Mouse (Mus musculus) MEL (cell line): ENCODE results near the gene Hprt. TPM values are rescaled to one million over a fixed set of nuclear protein-coding genes. Genes with fewer than 3 reads are reported as not detected.

Experiments used
- DNase-seq: peaks from one replicate; pipeline ENCODE4 v3.0.0; 2011; ENCODE audit warnings: low read depth, low spot score
- H3K27ac ChIP-seq: 2 replicates; pipeline ENCODE4 v1.5.1; 2012; ENCODE audit warnings: low read depth, mild to moderate bottlenecking, control low read depth, low read length, moderate library complexity; ENCODE audit not compliant: control insufficient read depth
- H3K27me3 ChIP-seq, 2 experiments: fragments of 150-350 bp in 1 of 2; sonication (generic) in 1 of 2; 2 replicates each; pipeline ENCODE4 v1.6.1; 2012; ENCODE audit warnings: low read length in 2 of 2, mild to moderate bottlenecking in 2 of 2, improper control_type of control experiment in 1 of 2, moderate library complexity in 1 of 2; ENCODE audit not compliant: insufficient read depth in 2 of 2, control insufficient read depth in 1 of 2
- H3K36me3 ChIP-seq, 2 experiments: 2 replicates each; pipeline ENCODE4 v1.6.1; 2012 to 2014; ENCODE audit warnings: low read length in 2 of 2, improper control_type of control experiment in 1 of 2, inconsistent platforms in 1 of 2, mild to moderate bottlenecking in 1 of 2; ENCODE audit not compliant: insufficient read depth in 2 of 2, control insufficient read depth in 1 of 2
- H3K4me1 ChIP-seq, 2 experiments: fragments of 150-350 bp in 1 of 2; sonication (generic) in 1 of 2; 2 replicates each; pipeline ENCODE4 v1.6.1; 2012; ENCODE audit warnings: low read length in 2 of 2, improper control_type of control experiment in 1 of 2, mild to moderate bottlenecking in 1 of 2; ENCODE audit not compliant: insufficient read depth in 2 of 2, control insufficient read depth in 1 of 2
- H3K4me3 ChIP-seq, 2 experiments: fragments of 150-350 bp in 1 of 2; sonication (generic) in 1 of 2; 2 replicates each; pipeline ENCODE4 v1.5.1; 2012; ENCODE audit warnings: low read depth in 2 of 2, low read length in 2 of 2, mild to moderate bottlenecking in 2 of 2, moderate library complexity in 2 of 2, control low read depth in 1 of 2, improper control_type of control experiment in 1 of 2; ENCODE audit not compliant: control insufficient read depth in 1 of 2, insufficient read depth in 1 of 2
- H3K79me2 ChIP-seq: 2 replicates; pipeline ENCODE4 v1.6.1; 2012; ENCODE audit warnings: mild to moderate bottlenecking, low read length, moderate library complexity; ENCODE audit not compliant: control insufficient read depth, poor library complexity, insufficient read depth
- H3K9ac ChIP-seq: 2 replicates; pipeline ENCODE4 v1.6.1; 2012; ENCODE audit warnings: low read depth, mild to moderate bottlenecking, control low read depth, low read length, moderate library complexity; ENCODE audit not compliant: control insufficient read depth, poor library complexity, severe bottlenecking
- H3K9me3 ChIP-seq: fragments of 150-350 bp; sonication (generic); replicated peaks from 2 replicates; pipeline ENCODE4 v1.6.1; 2012; ENCODE audit warnings: mild to moderate bottlenecking, low read length, improper control_type of control experiment, moderate library complexity; ENCODE audit not compliant: insufficient read depth
- BHLHE40 ChIP-seq: IDR thresholded peaks from 2 replicates; pipeline ENCODE4 v1.6.1; 2012; ENCODE audit warnings: low read depth, mild to moderate bottlenecking, inconsistent platforms, low read length, improper control_type of control experiment, borderline replicate concordance
- CHD1 ChIP-seq: IDR thresholded peaks from 2 replicates; pipeline ENCODE4 v1.6.1; 2012; ENCODE audit warnings: low read depth, mild to moderate bottlenecking, inconsistent platforms, low read length, improper control_type of control experiment
- CHD2 ChIP-seq: IDR thresholded peaks from 2 replicates; pipeline ENCODE4 v1.6.1; 2011; ENCODE audit warnings: low read length, improper control_type of control experiment
- CTCF ChIP-seq, 3 experiments: IDR thresholded peaks in 2 of 3; conservative IDR thresholded peaks in 1 of 3; 2 replicates each; pipeline ENCODE4 v1.5.1; 2011 to 2012; ENCODE audit warnings: low read length in 3 of 3, low read depth in 2 of 3, mild to moderate bottlenecking in 2 of 3, improper control_type of control experiment in 1 of 3, inconsistent platforms in 1 of 3, mixed read lengths in 1 of 3, moderate library complexity in 1 of 3; ENCODE audit not compliant: control insufficient read depth in 1 of 3, insufficient read depth in 1 of 3, poor library complexity in 1 of 3, severe bottlenecking in 1 of 3
- E2F4 ChIP-seq: IDR thresholded peaks from 2 replicates; pipeline ENCODE4 v1.6.1; 2011; ENCODE audit warnings: low read depth, low read length, improper control_type of control experiment, borderline replicate concordance
- EP300 ChIP-seq, 2 experiments: IDR thresholded peaks; 2 replicates each; pipeline ENCODE4 v1.6.1; 2011; ENCODE audit warnings: improper control_type of control experiment in 2 of 2, low read length in 2 of 2, low read depth in 1 of 2, mild to moderate bottlenecking in 1 of 2
- ETS1 ChIP-seq: IDR thresholded peaks from 2 replicates; pipeline ENCODE4 v1.6.1; 2012; ENCODE audit warnings: low read depth, mild to moderate bottlenecking, inconsistent platforms, low read length, improper control_type of control experiment, moderate library complexity
- GABPA ChIP-seq: IDR thresholded peaks from 2 replicates; pipeline ENCODE4 v1.6.1; 2012; ENCODE audit warnings: low read depth, mild to moderate bottlenecking, inconsistent platforms, low read length, improper control_type of control experiment, moderate library complexity
- GATA1 ChIP-seq: IDR thresholded peaks from 2 replicates; pipeline ENCODE4 v1.6.1; 2011; ENCODE audit warnings: low read depth, low read length, improper control_type of control experiment
- HCFC1 ChIP-seq: IDR thresholded peaks from 2 replicates; pipeline ENCODE4 v1.6.1; 2012; ENCODE audit warnings: low read depth, mild to moderate bottlenecking, inconsistent platforms, low read length, improper control_type of control experiment, moderate library complexity
- JUND ChIP-seq: IDR thresholded peaks from 2 replicates; pipeline ENCODE4 v1.6.1; 2011; ENCODE audit warnings: low read depth, mild to moderate bottlenecking, improper control_type of control experiment, low read length
- KAT2A ChIP-seq: conservative IDR thresholded peaks from 2 replicates; pipeline ENCODE4 v1.6.1; 2012; ENCODE audit warnings: low read depth, low read length, improper control_type of control experiment, inconsistent platforms
- MAFK ChIP-seq: IDR thresholded peaks from 2 replicates; pipeline ENCODE4 v1.6.1; 2011; ENCODE audit warnings: low read depth, mild to moderate bottlenecking, low read length, improper control_type of control experiment, borderline replicate concordance
- MAX ChIP-seq: IDR thresholded peaks from 2 replicates; pipeline ENCODE4 v1.6.1; 2011; ENCODE audit warnings: low read length, improper control_type of control experiment
- MAZ ChIP-seq: IDR thresholded peaks from 2 replicates; pipeline ENCODE4 v1.6.1; 2012; ENCODE audit warnings: low read depth, mild to moderate bottlenecking, inconsistent platforms, low read length, improper control_type of control experiment
- MEF2A ChIP-seq: IDR thresholded peaks from 2 replicates; pipeline ENCODE4 v1.6.1; 2014; ENCODE audit warnings: low read depth, mild to moderate bottlenecking, inconsistent platforms, low read length, improper control_type of control experiment; ENCODE audit not compliant: poor library complexity, insufficient replicate concordance, severe bottlenecking; ENCODE audit errors: extremely low read depth
- MXI1 ChIP-seq: IDR thresholded peaks from 2 replicates; pipeline ENCODE4 v1.6.1; 2011; ENCODE audit warnings: mild to moderate bottlenecking, low read depth, low read length, improper control_type of control experiment
- MYB ChIP-seq: IDR thresholded peaks from 2 replicates; pipeline ENCODE4 v1.6.1; 2011; ENCODE audit warnings: mild to moderate bottlenecking, low read depth, low read length, improper control_type of control experiment
- NRF1 ChIP-seq: IDR thresholded peaks from 2 replicates; pipeline ENCODE4 v1.6.1; 2014; ENCODE audit warnings: low read depth, mild to moderate bottlenecking, inconsistent platforms, low read length, improper control_type of control experiment, moderate library complexity; ENCODE audit not compliant: poor library complexity, insufficient read depth, severe bottlenecking
- POLR2A ChIP-seq, 2 experiments: IDR thresholded peaks; 2 replicates each; pipeline ENCODE4 v1.6.1; 2011 to 2012; ENCODE audit warnings: low read length in 2 of 2, mild to moderate bottlenecking in 2 of 2, control low read depth in 1 of 2, improper control_type of control experiment in 1 of 2, low read depth in 1 of 2, moderate library complexity in 1 of 2; ENCODE audit not compliant: control insufficient read depth in 1 of 2, insufficient read depth in 1 of 2, poor library complexity in 1 of 2
- RAD21 ChIP-seq: IDR thresholded peaks from 2 replicates; pipeline ENCODE4 v1.6.1; 2011; ENCODE audit warnings: mild to moderate bottlenecking, low read depth, low read length, improper control_type of control experiment
- RCOR1 ChIP-seq: IDR thresholded peaks from 2 replicates; pipeline ENCODE4 v1.6.1; 2012; ENCODE audit warnings: low read depth, mild to moderate bottlenecking, inconsistent platforms, low read length, improper control_type of control experiment
- TAL1 ChIP-seq: IDR thresholded peaks from 2 replicates; pipeline ENCODE4 v1.6.1; 2012; ENCODE audit warnings: mild to moderate bottlenecking, inconsistent platforms, low read length, moderate library complexity, mixed read lengths
- TBP ChIP-seq: IDR thresholded peaks from 2 replicates; pipeline ENCODE4 v1.8.0; 2011; ENCODE audit warnings: low read depth, low read length, improper control_type of control experiment
- TCF12 ChIP-seq: IDR thresholded peaks from 2 replicates; pipeline ENCODE4 v1.6.1; 2014; ENCODE audit warnings: low read depth, mild to moderate bottlenecking, inconsistent platforms, low read length, improper control_type of control experiment, moderate library complexity
- UBTF ChIP-seq: IDR thresholded peaks from 2 replicates; pipeline ENCODE4 v1.6.1; 2012; ENCODE audit warnings: low read depth, mild to moderate bottlenecking, inconsistent platforms, low read length, improper control_type of control experiment, moderate library complexity, borderline replicate concordance; ENCODE audit not compliant: insufficient read depth
- USF1 ChIP-seq: IDR thresholded peaks from 2 replicates; pipeline ENCODE4 v1.6.1; 2014; ENCODE audit warnings: low read depth, mild to moderate bottlenecking, inconsistent platforms, low read length, improper control_type of control experiment, moderate library complexity
- USF2 ChIP-seq, 2 experiments: IDR thresholded peaks; 2 replicates each; pipeline ENCODE4 v1.6.1; 2011 to 2012; ENCODE audit warnings: improper control_type of control experiment in 2 of 2, low read length in 2 of 2, borderline replicate concordance in 1 of 2, inconsistent platforms in 1 of 2, low read depth in 1 of 2, mild to moderate bottlenecking in 1 of 2; ENCODE audit not compliant: insufficient read depth in 1 of 2
- ZC3H11A ChIP-seq: IDR thresholded peaks from 2 replicates; pipeline ENCODE4 v1.6.1; 2012; ENCODE audit warnings: low read depth, mild to moderate bottlenecking, inconsistent platforms, low read length, improper control_type of control experiment
- ZKSCAN1 ChIP-seq: IDR thresholded peaks from 2 replicates; pipeline ENCODE4 v1.6.1; 2012; ENCODE audit warnings: low read depth, mild to moderate bottlenecking, inconsistent platforms, low read length, improper control_type of control experiment, moderate library complexity
- ZMIZ1 ChIP-seq: IDR thresholded peaks from 2 replicates; pipeline ENCODE4 v1.6.1; 2012; ENCODE audit warnings: low read depth, mild to moderate bottlenecking, inconsistent platforms, low read length, improper control_type of control experiment, moderate library complexity
- polyA plus RNA-seq, 2 experiments: library from polyadenylated mRNA; stranded (reverse) in 1 of 2; unstranded in 1 of 2; fragments of >175 nt in 1 of 2; fragments of >200 nt in 1 of 2; gene quantifications; 2 replicates each; pipeline versions ENCODE4 v1.2.1 to v1.2.4; 2012; ENCODE audit warnings: low replicate concordance in 2 of 2, low read depth in 1 of 2; ENCODE audit not compliant: insufficient read length in 2 of 2, insufficient read depth in 1 of 2, missing spikeins in 1 of 2
- total RNA-seq: library from RNA; depleted of rRNA; stranded (reverse); fragments of 300-350 nt; gene quantifications from 2 replicates; pipeline ENCODE4 v1.2.3, GENCODE M21; 2012

Gene Hprt
- total and polyA plus RNA-seq, 3 experiments = 113 to 117 TPM; not detected in 1

- TF ChIP-seq RCOR1 (no peak), MAFK (no peak), MXI1 (no peak), MYB (no peak), JUND (no peak), USF2 (IDR thresholded peaks at IDR 0.05; ENCODE audit: borderline replicate concordance in 1 of 2, insufficient read depth in 1 of 2, low read depth in 1 of 2, low read length in 2 of 2) (peak in 1 of 2 experiments; percentile 67; a peak in 2 of 4 replicates), TBP (no peak), ZKSCAN1 (no peak), CTCF (IDR thresholded peaks at IDR 0.05 in 2 of 3, conservative IDR thresholded peaks at IDR 0.05 in 1 of 3; ENCODE audit: control insufficient read depth in 1 of 3, insufficient read depth in 1 of 3, low read depth in 2 of 3, low read length in 3 of 3, poor library complexity in 1 of 3, severe bottlenecking in 1 of 3) (no peak), ETS1 (0 out of 2 replicates have a peak, but pooled peaks have one; percentile 28), CHD2 (no peak), HCFC1 (no peak), USF1 (peak; percentile 91), MAZ (no peak), BHLHE40 (peak; percentile 69), KAT2A (no peak)
These were observed 22.8 kb upstream of the Hprt start (continued) for GRCm38 (mm10) chrX:52965149-52965548.

DNA sequence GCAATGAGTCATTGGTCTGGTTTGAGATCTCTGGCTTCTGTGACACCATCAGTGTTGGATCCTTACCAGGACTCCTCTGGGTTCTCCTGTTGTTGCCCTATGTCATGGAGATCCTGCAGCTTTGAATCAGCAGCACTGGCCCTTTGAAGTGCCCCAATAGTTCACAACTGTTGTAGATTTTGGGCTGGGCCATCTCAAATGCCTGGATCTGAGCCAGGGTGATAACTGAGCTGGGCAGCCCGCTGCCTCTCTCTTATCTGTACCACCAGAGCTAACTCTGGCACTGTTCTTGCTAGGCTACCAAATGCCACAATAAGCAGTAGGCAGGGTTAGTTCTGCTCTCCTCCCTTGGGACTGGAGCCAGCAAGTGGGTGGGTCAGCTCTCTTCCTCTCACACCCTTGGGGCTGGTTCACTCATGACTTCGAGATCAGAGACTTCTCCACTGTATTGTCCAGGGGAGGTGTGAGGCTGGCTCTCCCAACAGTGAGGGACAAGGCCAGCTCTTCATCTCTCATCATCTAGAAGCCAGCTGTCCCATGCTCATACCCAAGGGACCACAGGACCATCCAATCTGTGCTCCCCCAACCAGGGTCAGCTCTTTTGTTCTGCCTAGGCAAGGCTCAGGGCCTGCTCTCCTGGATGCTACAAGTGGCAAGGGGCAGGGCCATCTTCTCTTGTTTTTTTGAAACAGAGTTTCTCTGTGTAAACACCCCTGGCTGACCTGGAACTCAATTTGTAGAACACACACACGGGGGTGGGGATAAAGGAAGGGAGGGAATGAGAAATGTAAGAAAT is 16.5 kb upstream of the Hprt start:
- Histone ChIP-seq H3K36me3 (peaks cover 0 to 14% of the 10 kb centered on the region in 2 experiments; a peak in 2 of 4 replicates), H3K27ac (peak overlapping the region; percentile 72), H3K9me3 (no peaks in the 10 kb centered on the region), H3K4me3 (no peak overlapping the region), H3K27me3 (no peaks in the 10 kb centered on the region), H3K9ac (no peak overlapping the region), H3K79me2 (no peaks in the 10 kb centered on the region), H3K4me1 (peaks cover 7 to 16% of the 10 kb centered on the region in 2 experiments)
- DNase-seq = peak; percentile 85
- TF ChIP-seq EP300 (IDR thresholded peaks at IDR 0.05; ENCODE audit: low read depth in 1 of 2, low read length in 2 of 2) = peak; percentile 74 to 83
- no peak for TF ChIP-seq USF2 (IDR thresholded peaks at IDR 0.05; ENCODE audit: borderline replicate concordance in 1 of 2, insufficient read depth in 1 of 2, low read depth in 1 of 2, low read length in 2 of 2)
- no peak for TF ChIP-seq BHLHE40
- no peak for TF ChIP-seq CHD1
- TF ChIP-seq MEF2A = no peak
- peak; percentile 86 for TF ChIP-seq TAL1
- no peak for TF ChIP-seq ZMIZ1
- no peak for TF ChIP-seq RAD21
- no peak for TF ChIP-seq CTCF (IDR thresholded peaks at IDR 0.05 in 2 of 3, conservative IDR thresholded peaks at IDR 0.05 in 1 of 3; ENCODE audit: control insufficient read depth in 1 of 3, insufficient read depth in 1 of 3, low read depth in 2 of 3, low read length in 3 of 3, poor library complexity in 1 of 3, severe bottlenecking in 1 of 3)
- no peak for TF ChIP-seq E2F4
- no peak for TF ChIP-seq GABPA
- TF ChIP-seq ZKSCAN1 = no peak
- no peak for TF ChIP-seq HCFC1
- peak; percentile 82 for TF ChIP-seq TCF12
- no peak for TF ChIP-seq JUND
- peak; percentile 76 for TF ChIP-seq GATA1
- no peak for TF ChIP-seq MAZ
- TF ChIP-seq NRF1 = no peak
- no peak for TF ChIP-seq MAX
- no peak for TF ChIP-seq CHD2
- TF ChIP-seq TBP = no peak
- TF ChIP-seq MYB = no peak
- no peak for TF ChIP-seq POLR2A (IDR thresholded peaks at IDR 0.05; ENCODE audit: control insufficient read depth in 1 of 2, insufficient read depth in 1 of 2, low read depth in 1 of 2, low read length in 2 of 2, poor library complexity in 1 of 2)
- no peak for TF ChIP-seq UBTF
- no peak for TF ChIP-seq ZC3H11A
